Mouse (Mus musculus) liver, embryonic 14.5 days (tissue): ENCODE measurements at regions not wholly inside any gene's neighbourhood (a gene's known extent, or its start where the extent isn't known, plus 50 kb on each side); places are given as distances from the start of the nearest gene placed in this dataset.

Experiments
- CTCF ChIP-seq: IDR thresholded peaks from 2 replicates; pipeline ENCODE4 v1.5.1; 2016; ENCODE audit warnings: antibody characterized with exemption, low read depth, control low read depth
- EP300 ChIP-seq: IDR thresholded peaks from 2 replicates; pipeline ENCODE4 v1.6.1; 2016; ENCODE audit warnings: antibody characterized with exemption, low read depth

- no peak for TF ChIP-seq CTCF
- no peak for TF ChIP-seq EP300
These were observed 63.8 kb upstream of the Pja1 start for GRCm38 (mm10) chrX:99534922-99535321.
